Mouse (Mus musculus): ENCODE data around the gene Nkx1-1. TPM values are rescaled to one million over a fixed set of nuclear protein-coding genes. Genes with fewer than 3 reads are reported as not detected.
A peak's percentile ranks its signal among the peaks of the same experiment; 100 is the strongest.

Nkx1-1 gene
- not detected for total RNA-seq (2021)

DNA sequence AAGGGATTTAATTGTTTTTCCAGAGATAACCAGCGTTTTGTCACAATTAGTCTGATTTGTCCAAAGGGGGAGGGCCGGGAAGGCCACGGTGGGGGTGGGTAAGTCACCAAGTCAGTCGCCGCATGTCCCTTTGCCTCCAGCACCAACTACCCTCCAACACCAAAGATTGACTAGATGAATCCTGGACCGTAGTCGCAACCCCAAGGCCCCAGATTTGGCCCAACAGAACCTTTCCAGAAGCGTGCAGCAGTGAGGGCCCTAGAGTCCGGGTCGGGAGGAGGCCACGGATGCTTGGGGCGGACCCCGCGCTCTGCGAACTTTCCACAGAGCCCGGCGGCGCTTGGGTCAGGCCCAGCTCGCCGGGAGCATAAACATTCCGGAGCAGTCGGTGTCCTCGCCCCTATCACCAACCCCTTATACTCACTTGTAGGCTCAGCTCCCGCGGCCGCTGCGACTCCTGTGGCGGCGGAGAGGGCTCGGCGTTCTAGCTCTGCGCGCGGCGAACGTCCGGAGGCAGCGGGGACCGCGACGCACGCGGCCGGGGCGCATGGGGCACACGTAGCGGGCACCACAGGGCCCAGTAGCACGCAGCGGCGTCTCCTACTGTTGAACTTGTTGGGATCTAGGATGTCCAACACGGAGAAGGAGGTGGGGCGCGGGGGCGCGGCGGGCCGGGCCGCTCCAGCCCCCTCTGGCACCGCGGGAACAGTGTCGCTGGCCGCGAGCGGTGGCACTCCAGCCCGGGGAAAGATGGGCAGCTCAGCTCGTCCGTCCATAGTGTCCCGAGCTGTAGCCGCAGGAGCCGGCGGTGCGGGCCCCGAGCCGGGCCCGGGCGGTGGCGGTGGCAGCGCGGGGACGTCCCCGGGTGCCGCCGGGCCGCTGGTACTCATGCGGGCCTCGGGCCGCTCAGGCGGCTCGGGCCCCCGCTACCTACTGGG lies at the start of gene Nkx1-1:
Nkx1-1 (minus strand) TSS at position 776 of the 938 bp plus-strand sequence.
- DNase-seq: no peak
- intact Hi-C loops (cut with DNase I): no loop called here

DNA sequence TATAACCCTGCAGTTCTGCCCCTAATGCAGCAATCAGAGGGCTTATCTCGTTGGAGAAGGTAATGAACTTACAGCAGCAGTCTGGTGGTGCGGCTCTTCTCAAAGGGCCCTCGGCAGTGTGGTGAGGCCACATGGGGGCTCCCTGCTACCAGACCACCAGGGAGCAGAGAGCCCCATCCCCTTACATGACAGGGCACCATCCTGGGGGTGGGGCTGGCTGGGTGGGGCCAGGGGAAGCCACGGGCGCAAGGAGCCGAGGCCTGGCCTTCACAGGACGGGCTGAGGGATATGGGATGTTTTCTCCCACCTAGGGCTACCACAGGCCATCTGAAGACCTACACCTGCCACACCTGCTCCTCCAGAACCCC lies 47.5 kb upstream of the Nkx1-1 start:
- intact Hi-C loops (cut with DNase I): no loop called here
- DNase-seq: no peak

DNA sequence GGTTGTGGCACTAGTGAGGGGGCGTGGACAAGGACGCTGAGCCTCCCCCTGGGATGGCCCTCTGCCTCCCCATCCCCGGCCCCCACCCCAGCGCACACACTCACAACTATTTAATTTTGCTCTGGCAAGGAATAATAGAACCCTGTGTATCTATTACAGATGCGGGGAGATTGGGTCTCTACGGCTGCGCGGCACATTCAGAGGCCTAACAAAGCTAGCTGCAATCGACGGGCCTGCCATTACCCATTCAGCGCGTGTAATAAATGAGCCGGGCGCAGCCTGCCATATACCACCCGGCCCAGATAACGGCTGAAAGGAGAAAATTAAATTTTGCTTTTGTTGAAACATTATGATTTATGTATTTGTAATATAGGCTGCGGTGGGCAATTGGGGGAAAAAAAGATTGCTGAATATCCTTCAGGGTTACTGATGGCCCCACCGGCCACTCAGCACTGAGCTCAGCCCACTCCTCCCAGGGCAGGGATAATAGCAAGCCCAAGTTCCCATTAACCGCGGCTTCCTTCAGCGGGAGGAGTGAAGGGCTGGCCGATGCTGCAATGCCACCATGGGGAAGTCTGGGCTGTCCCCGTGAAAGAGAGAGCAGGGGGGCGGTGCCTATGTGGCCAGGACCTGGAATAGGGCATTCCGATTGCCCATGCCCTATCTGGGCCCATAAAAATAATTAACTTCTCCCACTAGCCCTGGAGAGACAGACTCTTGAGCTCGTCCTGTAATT lies 47.0 kb upstream of the Nkx1-1 start:
- intact Hi-C loops (cut with DNase I): no loop called here
- no peak for DNase-seq

DNA sequence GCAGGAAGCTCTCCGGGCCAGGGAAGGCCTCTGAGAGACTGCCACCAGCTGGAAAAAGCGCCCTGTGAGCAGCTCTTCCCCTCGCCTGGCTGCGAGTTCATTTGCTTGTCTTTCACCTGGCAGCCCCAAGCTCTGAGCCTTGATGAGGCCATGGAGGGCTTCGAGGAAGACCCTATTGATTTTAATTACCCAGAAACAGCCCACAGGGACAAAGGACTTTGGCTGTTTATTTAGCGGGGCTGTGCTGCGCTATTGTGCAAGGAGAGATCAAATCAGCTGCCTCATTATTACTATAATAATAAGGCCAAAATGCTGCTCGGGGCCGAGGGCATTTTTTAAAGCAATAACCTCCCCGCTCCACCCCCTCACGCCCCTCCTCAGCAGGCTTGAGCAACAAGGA lies 31.7 kb upstream of the Nkx1-1 start:
- intact Hi-C loops (cut with DNase I): no loop called here
- DNase-seq: no peak

DNA sequence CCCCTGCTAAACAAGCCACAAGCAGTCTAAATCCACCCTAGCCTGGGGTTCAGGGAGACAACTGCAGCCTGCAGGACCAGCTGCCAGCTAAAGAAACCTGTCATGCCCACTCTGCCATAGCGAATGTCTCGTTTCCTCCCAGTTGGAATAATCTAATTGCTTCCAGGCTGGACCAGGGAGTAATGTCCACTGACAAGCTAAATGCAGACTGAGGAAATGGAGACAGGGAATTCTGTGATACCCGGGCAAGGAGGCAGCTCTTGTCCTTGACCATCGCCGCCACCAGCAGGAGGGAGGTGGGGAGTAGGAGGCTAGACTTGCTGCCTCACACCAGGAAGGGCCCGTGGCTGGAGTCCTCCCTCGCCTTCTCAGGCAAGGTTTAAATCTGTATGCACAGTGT lies 30.6 kb upstream of the Nkx1-1 start:
- intact Hi-C loops (cut with DNase I): no loop called here
- DNase-seq: no peak

DNA sequence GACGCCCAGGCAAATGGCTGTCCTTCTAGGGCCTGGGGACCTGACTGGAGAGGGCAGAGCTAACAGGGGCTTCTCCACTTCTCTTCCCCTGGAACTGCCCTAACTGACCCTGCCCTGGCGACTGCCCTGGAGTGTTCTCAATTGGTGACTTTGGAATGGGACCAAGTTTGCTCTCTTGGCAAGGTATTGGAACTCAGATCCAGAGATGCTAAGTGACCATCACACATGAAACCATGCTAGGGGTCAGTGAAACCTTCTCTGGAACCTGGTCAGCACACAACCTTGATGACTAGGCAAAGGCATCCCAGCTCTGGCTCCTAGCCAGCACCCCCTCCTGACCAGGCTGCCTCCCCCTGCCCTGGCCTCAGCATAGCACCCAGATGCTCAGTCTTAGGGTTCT lies 25.3 kb upstream of the Nkx1-1 start:
- intact Hi-C loops (cut with DNase I): no loop called here
- no peak for DNase-seq

- intact Hi-C loops (cut with DNase I): no loop called here
- DNase-seq: no peak
These were observed 24.4 kb upstream of the Nkx1-1 start for GRCm38 (mm10) chr5:33458132-33458622.

DNA sequence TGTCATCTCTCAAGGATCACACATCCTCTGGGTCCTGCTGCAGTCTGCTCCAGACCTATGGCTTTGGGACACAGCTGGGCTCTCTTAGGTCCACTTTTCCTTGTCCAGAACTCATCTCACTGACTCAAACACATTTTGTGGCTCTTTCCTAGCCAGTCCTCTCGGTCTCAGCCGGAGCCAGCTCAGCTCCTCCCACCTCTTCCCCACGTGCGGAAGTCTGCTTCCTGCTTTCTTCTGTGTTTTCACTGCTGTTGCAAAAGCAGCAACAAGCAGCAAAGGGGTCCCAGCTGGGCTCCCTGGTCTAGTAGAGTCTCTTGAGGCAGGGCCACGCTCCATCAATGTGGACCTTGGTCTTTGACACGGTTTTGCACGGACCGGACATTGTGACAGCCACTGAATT lies 22.0 kb upstream of the Nkx1-1 start:
- DNase-seq: no peak
- intact Hi-C loops (cut with DNase I): no loop called here

DNA sequence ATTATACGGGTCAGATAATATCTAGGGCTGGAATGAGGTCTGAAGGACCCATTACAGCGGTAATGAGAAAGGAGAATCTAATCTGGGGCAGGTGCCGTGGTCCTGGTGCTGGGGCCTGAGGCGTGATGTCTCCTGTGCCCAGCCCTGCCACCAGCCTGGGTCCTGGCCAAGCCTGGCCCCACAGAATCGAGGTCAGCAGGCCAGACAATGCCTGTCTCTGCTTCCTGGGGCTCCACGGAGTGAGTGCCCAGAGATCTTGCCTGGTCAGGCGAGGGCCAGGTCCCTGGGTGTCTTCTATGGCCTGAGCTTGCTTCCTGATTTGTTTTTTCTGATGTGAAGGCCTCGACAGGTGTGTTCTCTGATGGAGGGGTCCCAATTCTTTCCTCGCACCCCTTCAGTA lies 10.0 kb upstream of the Nkx1-1 start:
- intact Hi-C loops (cut with DNase I): loop anchor here (1.0 to 5.0 kb wide), 4 partner anchors 49 to 241 kb away; partner anchors contain the start of gene Ctbp1
- no peak for DNase-seq

GRCm38 (mm10) chr5:33442927-33443710 lies 9.3 kb upstream of the Nkx1-1 start:
- DNase-seq: peak; percentile 28 to 61
- intact Hi-C loops (cut with DNase I): loop anchor here (1.0 to 5.0 kb wide), 4 partner anchors 49 to 240 kb away; partner anchors contain the start of gene Ctbp1

GRCm38 (mm10) chr5:33438214-33438613 lies 4.4 kb upstream of the Nkx1-1 start:
- intact Hi-C loops (cut with DNase I): no loop called here
- DNase-seq: peak; percentile 88 to 91

DNA sequence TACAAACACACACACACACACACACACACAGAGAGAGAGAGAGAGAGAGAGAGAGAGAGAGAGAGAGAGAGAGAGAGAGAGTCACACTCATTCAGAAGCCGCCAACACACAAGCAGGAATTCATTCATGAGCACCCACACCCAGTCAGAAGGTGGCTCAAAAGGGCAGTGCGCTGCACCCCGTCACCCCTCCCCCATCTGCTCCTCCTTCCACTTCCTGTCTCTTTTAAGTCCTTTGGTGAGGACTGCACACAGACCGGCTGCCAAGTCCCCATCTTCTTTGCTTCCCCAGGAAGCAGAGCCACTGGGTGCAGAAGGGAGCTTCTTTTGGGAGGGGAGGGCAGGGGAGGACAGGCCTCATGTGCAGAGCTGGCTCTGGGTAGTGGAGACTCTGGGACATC lies 2.2 kb upstream of the Nkx1-1 start:
- no peak for DNase-seq
- intact Hi-C loops (cut with DNase I): no loop called here

- no peak for DNase-seq
- intact Hi-C loops (cut with DNase I): no loop called here
These were observed 1.4 kb upstream of the Nkx1-1 start for GRCm38 (mm10) chr5:33435151-33435550.

DNA sequence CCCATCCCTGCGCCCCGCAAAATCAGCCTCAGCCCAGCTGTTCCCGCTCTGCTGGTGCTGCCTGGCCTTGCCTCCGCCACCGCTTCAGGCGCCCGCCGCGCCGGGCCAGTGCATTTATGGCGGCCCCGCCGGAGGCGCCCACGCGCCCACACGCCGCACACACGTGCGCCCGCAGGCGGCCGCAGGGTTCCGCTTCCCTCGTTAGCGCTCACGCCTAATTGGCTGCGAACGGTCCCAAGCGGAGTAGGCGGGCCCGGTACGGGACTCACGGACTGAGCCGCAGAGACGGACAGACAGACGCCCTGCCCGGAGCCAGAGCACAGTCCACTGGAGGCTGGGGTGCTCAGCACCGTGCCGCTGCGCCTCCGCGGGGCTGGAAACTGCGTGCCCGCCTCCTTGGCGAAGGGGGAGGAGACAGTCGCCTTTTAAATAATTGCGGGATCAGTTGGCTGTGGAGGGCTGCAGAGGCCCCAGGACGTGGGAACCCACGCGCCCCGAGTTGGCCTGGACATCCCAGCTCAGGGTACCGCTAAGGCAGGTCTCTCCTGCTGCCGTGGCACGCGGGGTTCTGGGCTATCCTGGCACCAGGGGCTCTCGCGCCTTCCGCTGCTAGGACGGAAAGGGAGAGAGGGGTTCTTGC lies 485 bp upstream of the Nkx1-1 start:
- intact Hi-C loops (cut with DNase I): no loop called here
- no peak for DNase-seq

DNA sequence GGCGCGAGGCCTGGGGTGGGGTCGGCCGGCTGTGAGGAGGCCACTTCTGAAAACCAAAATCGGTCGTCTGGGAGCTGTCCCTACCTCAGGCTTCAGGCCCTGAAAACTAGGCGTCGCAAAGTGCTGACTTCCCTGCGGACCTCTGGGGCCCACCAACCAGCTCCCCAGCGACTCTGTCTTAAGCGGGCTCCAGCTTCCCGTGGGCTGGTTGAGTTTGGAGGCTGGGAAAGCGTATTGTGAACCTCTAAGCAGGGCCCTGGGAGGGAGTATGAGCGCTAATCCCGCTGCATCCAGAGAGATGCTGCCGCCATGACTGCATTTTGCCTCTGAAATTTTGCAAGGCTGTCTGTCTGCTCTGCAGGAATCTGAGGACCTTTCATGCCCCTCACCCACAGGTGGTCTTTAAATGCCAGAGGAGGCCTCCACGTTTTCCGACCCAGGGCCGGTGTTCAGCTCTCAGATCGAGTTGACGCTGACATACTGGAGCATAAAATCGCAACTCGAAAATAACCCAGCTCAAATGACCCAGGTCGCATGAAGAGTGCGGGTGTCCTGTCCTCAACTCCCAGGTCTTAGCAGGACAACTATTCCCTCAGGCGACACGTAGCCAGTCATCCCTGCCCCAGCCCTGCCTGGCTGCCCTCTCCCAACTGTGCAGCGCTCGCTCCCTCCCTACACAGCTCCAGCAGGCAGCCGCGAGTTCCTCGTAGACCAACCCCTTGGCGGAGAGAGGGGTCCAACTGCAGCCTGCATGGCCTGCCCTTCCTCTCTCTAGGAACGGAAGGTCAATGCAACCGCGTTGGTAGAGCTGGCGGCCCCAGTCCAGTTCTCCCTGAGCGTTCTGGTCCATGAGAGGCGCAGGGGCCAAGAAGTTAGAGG lies 1.5 kb downstream of the Nkx1-1 start:
- no peak for DNase-seq
- intact Hi-C loops (cut with DNase I): no loop called here

DNA sequence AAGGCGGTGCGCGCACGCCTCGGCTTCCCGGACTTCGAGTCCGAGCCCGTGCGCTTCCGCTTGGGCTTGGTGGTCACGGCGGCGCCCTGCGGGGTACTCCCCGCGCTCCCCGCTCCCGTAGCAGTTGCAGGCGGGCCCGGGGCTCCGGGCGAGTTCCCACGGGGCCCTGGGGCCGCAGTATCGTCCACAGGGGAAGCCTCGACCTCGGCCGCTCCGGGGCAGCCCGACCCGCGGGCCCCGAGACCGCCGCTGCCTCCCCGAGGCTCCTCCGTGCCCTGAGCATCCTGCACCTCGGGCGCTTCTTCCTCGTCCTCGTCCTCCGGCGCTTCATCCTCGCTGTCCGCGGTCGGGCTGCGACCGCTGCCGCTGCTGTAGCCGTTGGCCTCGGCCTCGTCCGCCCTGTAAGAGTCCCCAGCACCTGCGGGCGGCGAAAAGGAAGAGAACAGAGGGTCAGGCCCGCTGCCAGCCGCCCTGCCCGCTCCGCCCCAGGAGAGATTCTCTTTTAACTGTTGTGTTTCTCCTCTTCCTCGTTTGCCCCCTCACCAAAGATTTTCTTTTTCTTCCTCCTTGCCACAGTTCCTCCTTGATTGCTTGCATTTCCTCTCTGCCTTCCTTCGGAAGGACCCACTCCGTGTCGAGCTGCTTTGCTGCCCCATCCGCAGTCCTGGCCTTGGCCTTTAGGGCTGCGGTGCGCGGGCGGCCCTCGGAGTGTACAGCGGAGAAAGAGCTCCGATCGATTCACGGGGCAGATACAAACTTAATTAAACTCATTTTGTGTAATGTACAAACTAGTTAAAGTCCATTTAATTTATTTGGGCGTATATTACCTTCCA lies 2.4 kb downstream of the Nkx1-1 start:
- intact Hi-C loops (cut with DNase I): no loop called here
- peak in 1 of 2 experiments; percentile 7 for DNase-seq

DNA sequence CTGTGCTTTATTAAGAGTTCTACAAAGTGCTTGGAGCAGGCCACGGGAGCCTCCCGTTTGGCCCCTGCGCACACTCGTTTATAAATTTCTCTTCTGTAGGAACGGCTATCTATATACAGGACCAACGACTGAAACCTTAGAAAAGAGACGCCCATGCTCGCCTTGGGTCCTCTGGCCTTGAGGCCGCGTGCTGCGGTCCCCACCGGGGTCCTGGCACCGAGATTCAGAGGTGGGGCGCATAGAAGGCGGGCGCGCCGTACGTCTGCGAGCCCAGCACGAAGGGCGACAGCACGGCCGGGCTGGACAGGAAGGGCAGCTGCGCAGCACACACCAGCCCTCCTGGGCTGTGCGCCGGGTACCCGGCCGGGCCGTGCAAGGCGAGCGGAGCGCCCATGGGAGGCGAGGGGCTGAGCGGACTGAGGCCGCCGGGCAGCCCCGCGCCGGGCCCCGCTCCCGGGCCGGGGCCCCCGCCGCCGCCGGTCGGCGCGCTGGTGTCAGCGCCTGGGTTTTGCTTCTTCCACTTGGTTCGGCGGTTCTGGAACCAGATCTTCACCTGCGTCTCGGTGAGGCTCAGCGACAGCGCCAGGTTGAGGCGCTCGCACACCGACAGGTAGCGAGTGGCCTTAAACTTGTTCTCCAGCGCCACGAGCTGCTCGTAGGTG lies 3.1 kb downstream of the Nkx1-1 start:
- intact Hi-C loops (cut with DNase I): no loop called here

GRCm38 (mm10) chr5:33430106-33430505 lies 3.7 kb downstream of the Nkx1-1 start:
- intact Hi-C loops (cut with DNase I): no loop called here

More for the DNA sequence above, 3.1 kb downstream of the Nkx1-1 start:
- peak in 1 of 2 experiments; percentile 30 for DNase-seq

More at GRCm38 (mm10) chr5:33430106-33430505, 3.7 kb downstream of the Nkx1-1 start:
- no peak for DNase-seq
